Mouse (Mus musculus): ENCODE data around the gene Hormad2. TPM values are rescaled to one million over a fixed set of nuclear protein-coding genes. Genes with fewer than 3 reads are reported as not detected.

Gene Hormad2
- total and polyA plus RNA-seq, 3 experiments: not detected

GRCm38 (mm10) chr11:4352637-4353036 lies 88.3 kb downstream of the Hormad2 start:
- no peaks in the 10 kb centered on the region for H3K79me2 ChIP-seq (replicated peaks; ENCODE audit: control insufficient read depth, extremely low read depth, insufficient read depth, poor library complexity, severe bottlenecking)
- no peaks in the 10 kb centered on the region for H3K36me3 ChIP-seq (replicated peaks in 1 of 2; ENCODE audit: control insufficient read depth in 1 of 2, insufficient read depth in 1 of 2, low read length in 1 of 2)
- no peak overlapping the region for H3K4me2 ChIP-seq (ENCODE audit: insufficient read depth, low read depth, poor library complexity, severe bottlenecking)
- H3K4me1 ChIP-seq (ENCODE audit: control insufficient read depth in 1 of 2, insufficient read depth in 2 of 2): no peaks in the 10 kb centered on the region
- H3K9me3 ChIP-seq (replicated peaks; ENCODE audit: low read length): no peaks in the 10 kb centered on the region
- no peak for DNase-seq (ENCODE audit: extremely low read depth)
- no peaks in the 10 kb centered on the region for H3K27me3 ChIP-seq (replicated peaks)
- in situ Hi-C loops (cut with MboI; ENCODE audit: low pct_ligation_motif_present, low pct_unique_long_range_greater_than_20kb, low sequenced_read_pairs) (no loop called here), dilution Hi-C loops (cut with MboI; ENCODE audit: extremely low pct_ligation_motif_present, extremely low pct_unique_long_range_greater_than_20kb, low sequenced_read_pairs) (no loop called here)
- H3K9ac ChIP-seq (ENCODE audit: insufficient read depth, low read depth): no peak overlapping the region
- no peak for TF ChIP-seq MEF2A (IDR thresholded peaks at IDR 0.05; ENCODE audit: borderline replicate concordance, low read depth, low read length)
- no peak overlapping the region for H3K4me3 ChIP-seq (replicated peaks in 1 of 3; ENCODE audit: low read depth in 2 of 3, low read length in 2 of 3, poor library complexity in 1 of 3)
- H3K27ac ChIP-seq (ENCODE audit: insufficient read depth, low read depth): no peak overlapping the region

DNA sequence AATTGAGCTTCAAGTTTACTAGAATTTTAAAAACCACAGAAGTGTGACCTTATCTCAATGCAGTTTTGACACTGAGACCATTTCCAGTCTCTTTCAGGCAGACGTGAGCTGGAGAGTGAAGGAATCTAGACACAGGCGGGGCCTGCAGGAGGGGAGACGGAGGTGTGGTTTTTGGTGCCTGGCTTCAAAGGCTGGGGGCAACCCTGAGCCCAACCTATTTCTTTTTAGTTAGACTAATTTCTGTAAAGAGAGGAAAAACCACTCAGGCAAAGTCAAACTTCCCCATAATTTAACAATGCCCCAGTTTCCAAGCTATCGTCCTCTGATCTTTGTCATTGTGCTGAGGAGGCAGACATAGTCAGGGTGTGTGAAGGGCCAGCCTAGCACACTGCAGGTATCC lies 97.0 kb downstream of the Hormad2 start:
- no peak overlapping the region for H3K27ac ChIP-seq (ENCODE audit: insufficient read depth, low read depth)
- peaks cover 1% of the 10 kb centered on the region for H3K27me3 ChIP-seq (replicated peaks)
- H3K4me3 ChIP-seq (replicated peaks in 1 of 3; ENCODE audit: low read depth in 2 of 3, low read length in 2 of 3, poor library complexity in 1 of 3): no peak overlapping the region
- no peaks in the 10 kb centered on the region for H3K79me2 ChIP-seq (replicated peaks; ENCODE audit: control insufficient read depth, extremely low read depth, insufficient read depth, poor library complexity, severe bottlenecking)
- no peak overlapping the region for H3K9ac ChIP-seq (ENCODE audit: insufficient read depth, low read depth)
- no peak overlapping the region for H3K4me2 ChIP-seq (ENCODE audit: insufficient read depth, low read depth, poor library complexity, severe bottlenecking)
- dilution Hi-C loops (cut with MboI; ENCODE audit: extremely low pct_ligation_motif_present, extremely low pct_unique_long_range_greater_than_20kb, low sequenced_read_pairs) (no loop called here), in situ Hi-C loops (cut with MboI; ENCODE audit: low pct_ligation_motif_present, low pct_unique_long_range_greater_than_20kb, low sequenced_read_pairs) (no loop called here)
- H3K36me3 ChIP-seq (replicated peaks in 1 of 2; ENCODE audit: control insufficient read depth in 1 of 2, insufficient read depth in 1 of 2, low read length in 1 of 2): no peaks in the 10 kb centered on the region
- peaks cover 0 to 33% of the 10 kb centered on the region in 2 experiments; a peak in 2 of 4 replicates for H3K4me1 ChIP-seq (ENCODE audit: control insufficient read depth in 1 of 2, insufficient read depth in 2 of 2)
- no peak for DNase-seq (ENCODE audit: extremely low read depth)
- no peaks in the 10 kb centered on the region for H3K9me3 ChIP-seq (replicated peaks; ENCODE audit: low read length)
- TF ChIP-seq MYC (IDR thresholded peaks at IDR 0.05; ENCODE audit: low read depth, low read length) (no peak), POLR2AphosphoS2 (IDR thresholded peaks at IDR 0.05; ENCODE audit: low read depth, low read length) (no peak), E2F4 (IDR thresholded peaks at IDR 0.05; ENCODE audit: insufficient replicate concordance, low read depth, low read length) (no peak), ETS1 (conservative IDR thresholded peaks at IDR 0.05; ENCODE audit: low read depth, low read length) (no peak), RAD21 (IDR thresholded peaks at IDR 0.05; ENCODE audit: low read depth, low read length) (no peak)

DNA sequence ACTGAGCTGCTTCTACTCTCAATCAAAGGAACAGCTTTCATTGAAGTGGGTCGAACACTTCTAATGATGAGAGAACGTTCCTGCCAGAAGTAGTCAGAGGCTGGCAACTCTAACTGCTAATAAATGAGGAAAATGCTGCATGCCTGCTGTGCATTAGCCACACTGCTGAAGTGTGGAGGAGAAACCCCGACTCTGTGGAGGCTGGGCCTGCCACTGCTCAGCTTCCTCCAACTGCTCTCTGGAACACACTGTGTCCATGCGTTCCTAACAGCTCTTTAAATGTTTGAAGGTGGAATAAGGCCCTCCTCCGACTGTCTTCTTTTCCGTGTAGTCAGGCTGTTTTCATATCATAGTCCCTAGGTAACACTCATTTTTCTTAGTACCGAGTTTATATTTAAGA lies 98.9 kb downstream of the Hormad2 start:
- no peaks in the 10 kb centered on the region for H3K9me3 ChIP-seq (replicated peaks; ENCODE audit: low read length)
- in situ Hi-C loops (cut with MboI; ENCODE audit: low pct_ligation_motif_present, low pct_unique_long_range_greater_than_20kb, low sequenced_read_pairs): no loop called here
- H3K4me2 ChIP-seq (ENCODE audit: insufficient read depth, low read depth, poor library complexity, severe bottlenecking): no peak overlapping the region
- DNase-seq (ENCODE audit: extremely low read depth): no peak
- H3K36me3 ChIP-seq (replicated peaks in 1 of 2; ENCODE audit: control insufficient read depth in 1 of 2, insufficient read depth in 1 of 2, low read length in 1 of 2): no peaks in the 10 kb centered on the region
- no peak overlapping the region for H3K9ac ChIP-seq (ENCODE audit: insufficient read depth, low read depth)
- no peak overlapping the region for H3K27ac ChIP-seq (ENCODE audit: insufficient read depth, low read depth)
- TF ChIP-seq GABPA (IDR thresholded peaks at IDR 0.05; ENCODE audit: insufficient replicate concordance, low read depth, low read length) (no peak), NRF1 (IDR thresholded peaks at IDR 0.05; ENCODE audit: low read depth, low read length) (no peak), HCFC1 (IDR thresholded peaks at IDR 0.05; ENCODE audit: low read depth, low read length) (no peak), NELFE (IDR thresholded peaks at IDR 0.05; ENCODE audit: low read depth, low read length) (no peak)
- no peaks in the 10 kb centered on the region for H3K79me2 ChIP-seq (replicated peaks; ENCODE audit: control insufficient read depth, extremely low read depth, insufficient read depth, poor library complexity, severe bottlenecking)
- dilution Hi-C loops (cut with MboI; ENCODE audit: extremely low pct_ligation_motif_present, extremely low pct_unique_long_range_greater_than_20kb, low sequenced_read_pairs): no loop called here
- peaks cover 1% of the 10 kb centered on the region for H3K27me3 ChIP-seq (replicated peaks)
- H3K4me3 ChIP-seq (replicated peaks in 1 of 3; ENCODE audit: low read depth in 2 of 3, low read length in 2 of 3, poor library complexity in 1 of 3): no peak overlapping the region
- H3K4me1 ChIP-seq (ENCODE audit: control insufficient read depth in 1 of 2, insufficient read depth in 2 of 2): peaks cover 0 to 34% of the 10 kb centered on the region in 2 experiments; a peak in 2 of 4 replicates

Data from CH12.LX (cell line).